Mouse (Mus musculus) limb, embryonic 15.5 days (tissue): ENCODE measurements around the gene Prkcq. TPM values are rescaled to one million over a fixed set of nuclear protein-coding genes. Genes with fewer than 3 reads are reported as not detected.
"Not testable (repeated sequence)": the region's sequence is repeated elsewhere in the genome, so short reads cannot be mapped to it uniquely, and the experiment has no call there.

Source experiments
- ATAC-seq: fragments of 200-750 bp; cut with Nextera tagmentation; 2 replicates; pipeline ENCODE4 v1.8.0; 2017; ENCODE audit warnings: low read depth, moderate TSS enrichment; ENCODE audit not compliant: insufficient number of reproducible peaks, low FRiP score, low TSS enrichment
- H3K27ac ChIP-seq: fragments of 300-500 bp; sonication (generic); 2 replicates; pipeline ENCODE4 v1.5.1; 2015; ENCODE audit warnings: moderate library complexity, mild to moderate bottlenecking, inconsistent platforms
- H3K27me3 ChIP-seq: fragments of 300-500 bp; sonication (generic); 2 replicates; pipeline ENCODE4 v1.6.1; 2015; ENCODE audit warnings: inconsistent platforms
- H3K36me3 ChIP-seq: fragments of 300-500 bp; sonication (generic); 2 replicates; pipeline ENCODE4 v1.6.1; 2015; ENCODE audit warnings: inconsistent platforms
- H3K4me1 ChIP-seq: fragments of 300-500 bp; sonication (generic); 2 replicates; pipeline ENCODE4 v1.6.1; 2015; ENCODE audit warnings: inconsistent platforms
- H3K4me2 ChIP-seq: fragments of 300-500 bp; sonication (generic); 2 replicates; pipeline ENCODE4 v1.6.1; 2015; ENCODE audit warnings: mild to moderate bottlenecking, inconsistent platforms
- H3K4me3 ChIP-seq: fragments of 300-500 bp; sonication (generic); 2 replicates; pipeline ENCODE4 v1.5.1; 2015; ENCODE audit warnings: mild to moderate bottlenecking, inconsistent platforms
- H3K9ac ChIP-seq: fragments of 300-500 bp; sonication (generic); 2 replicates; pipeline ENCODE4 v1.6.1; 2015; ENCODE audit warnings: inconsistent platforms
- H3K9me3 ChIP-seq: fragments of 300-500 bp; sonication (generic); 2 replicates; pipeline ENCODE4 v1.6.1; 2016; ENCODE audit warnings: inconsistent platforms
- whole genome bisulfite sequencing: fragments of 180-500 bp; shearing (Covaris S2); methylation state at CpG from one replicate; pipeline ENCODE4 v1.1.7; 2015; 5-methylcytosine and 5-hydroxymethylcytosine counted together
- polyA plus RNA-seq: library from polyadenylated mRNA; unstranded; fragments of >200 nt; fragmentation: Nextera tagmentation; extraction: Ambion mirVana; gene quantifications from 2 replicates; pipeline ENCODE4 v1.2.1, GENCODE M21; 2015

Gene Prkcq
- polyA plus RNA-seq, 1 experiment from 2014 or later: 3.9 TPM

DNA sequence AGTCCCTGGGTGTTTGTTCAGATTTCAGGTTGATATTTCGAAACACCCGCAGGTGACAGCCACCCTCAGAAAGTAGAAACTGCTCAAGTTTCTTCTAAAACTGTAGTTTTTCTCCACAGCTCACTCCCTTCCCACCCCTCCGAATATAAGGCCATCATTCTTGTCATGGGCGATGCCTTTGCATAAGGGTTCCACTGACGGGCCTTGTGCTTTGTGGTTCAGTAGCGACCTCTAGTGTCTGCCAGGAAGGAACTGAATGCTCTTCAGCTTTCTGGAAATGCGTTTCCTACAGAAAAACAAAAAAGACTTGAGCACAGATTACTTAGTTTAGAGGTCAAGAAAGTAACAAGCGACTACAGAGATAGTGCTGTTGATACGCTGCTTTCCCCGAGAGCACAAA, 148.3 kb downstream of the Prkcq start:
- 33% methylated on average over 10 of the region's 10 CpGs for WGBS
- H3K4me1 ChIP-seq: no peaks in the 10 kb centered on the region
- H3K4me2 ChIP-seq: no peak overlapping the region

DNA sequence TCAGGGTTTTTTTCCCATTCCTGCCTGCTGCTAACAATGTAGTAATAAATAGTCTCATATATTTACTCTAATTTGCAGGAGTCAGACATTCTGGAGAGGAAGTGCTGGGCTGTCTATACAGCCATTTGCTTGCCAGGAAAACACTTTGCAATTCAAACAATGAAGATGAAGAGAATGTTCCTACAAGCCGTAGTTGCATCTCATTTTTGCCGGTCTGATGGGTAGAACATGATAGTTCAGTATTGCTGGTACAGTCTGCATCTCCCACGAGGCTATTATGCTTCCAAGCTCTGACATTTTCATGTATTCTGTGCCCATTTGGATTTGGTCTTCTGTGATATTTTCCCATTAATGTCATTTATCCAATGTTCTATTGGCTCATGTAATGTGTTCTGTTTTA, 150.5 kb downstream of the Prkcq start:
- Histone ChIP-seq H3K4me2 (no peak overlapping the region), H3K4me1 (no peaks in the 10 kb centered on the region), H3K27ac (no peak overlapping the region), H3K4me3 (no peak overlapping the region), H3K9me3 (no peaks in the 10 kb centered on the region), H3K36me3 (no peaks in the 10 kb centered on the region), H3K27me3 (no peaks in the 10 kb centered on the region), H3K9ac (no peak overlapping the region)
- WGBS: 80% methylated on average over 3 of the region's 3 CpGs
- ATAC-seq: no peak

More for the DNA sequence above, 148.3 kb downstream of the Prkcq start:
- Histone ChIP-seq H3K27ac (no peak overlapping the region), H3K4me3 (no peak overlapping the region), H3K9me3 (no peaks in the 10 kb centered on the region), H3K27me3 (no peaks in the 10 kb centered on the region), H3K36me3 (no peaks in the 10 kb centered on the region), H3K9ac (no peak overlapping the region)
- no peak for ATAC-seq

DNA sequence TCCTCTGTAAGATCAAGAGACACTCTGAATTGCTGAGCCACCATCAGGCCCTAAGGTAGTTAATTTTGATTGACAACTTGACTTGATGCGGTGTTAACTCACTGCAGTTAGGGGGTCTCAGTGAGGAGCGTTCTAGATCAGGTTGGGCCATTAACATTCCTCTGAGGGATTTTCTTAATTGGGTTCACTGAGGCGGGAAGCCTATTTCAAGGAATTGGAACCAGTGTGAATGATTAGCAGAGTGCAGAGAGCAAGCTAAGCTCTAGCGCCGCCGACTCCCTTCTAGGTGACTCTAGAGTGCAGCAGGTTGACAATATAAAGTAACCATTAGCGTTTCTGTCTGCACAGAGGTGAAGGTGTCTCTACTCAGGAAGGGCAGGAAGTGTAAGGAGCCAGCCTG, 155.4 kb downstream of the Prkcq start:
- no peaks in the 10 kb centered on the region for H3K36me3 ChIP-seq
- H3K9me3 ChIP-seq: no peaks in the 10 kb centered on the region

GRCm38 (mm10) chr2:11329407-11330224, 157.7 kb downstream of the Prkcq start:
- Histone ChIP-seq H3K27ac (no peak overlapping the region), H3K4me3 (no peak overlapping the region), H3K27me3 (peaks cover 7% of the 10 kb centered on the region; the same call in 1 of the 2 replicates), H3K36me3 (no peaks in the 10 kb centered on the region), H3K4me2 (no peak overlapping the region), H3K9me3 (no peaks in the 10 kb centered on the region), H3K4me1 (no peaks in the 10 kb centered on the region), H3K9ac (no peak overlapping the region)
- WGBS: 50% methylated on average over 10 of the region's 10 CpGs
- no peak for ATAC-seq

More for the DNA sequence above, 155.4 kb downstream of the Prkcq start:
- Histone ChIP-seq H3K4me3 (no peak overlapping the region), H3K4me1 (no peaks in the 10 kb centered on the region), H3K27me3 (peaks cover 7% of the 10 kb centered on the region; the same call in 1 of the 2 replicates), H3K4me2 (no peak overlapping the region), H3K9ac (no peak overlapping the region), H3K27ac (no peak overlapping the region)
- WGBS: 52% methylated on average over 7 of the region's 7 CpGs
- ATAC-seq: no peak

DNA sequence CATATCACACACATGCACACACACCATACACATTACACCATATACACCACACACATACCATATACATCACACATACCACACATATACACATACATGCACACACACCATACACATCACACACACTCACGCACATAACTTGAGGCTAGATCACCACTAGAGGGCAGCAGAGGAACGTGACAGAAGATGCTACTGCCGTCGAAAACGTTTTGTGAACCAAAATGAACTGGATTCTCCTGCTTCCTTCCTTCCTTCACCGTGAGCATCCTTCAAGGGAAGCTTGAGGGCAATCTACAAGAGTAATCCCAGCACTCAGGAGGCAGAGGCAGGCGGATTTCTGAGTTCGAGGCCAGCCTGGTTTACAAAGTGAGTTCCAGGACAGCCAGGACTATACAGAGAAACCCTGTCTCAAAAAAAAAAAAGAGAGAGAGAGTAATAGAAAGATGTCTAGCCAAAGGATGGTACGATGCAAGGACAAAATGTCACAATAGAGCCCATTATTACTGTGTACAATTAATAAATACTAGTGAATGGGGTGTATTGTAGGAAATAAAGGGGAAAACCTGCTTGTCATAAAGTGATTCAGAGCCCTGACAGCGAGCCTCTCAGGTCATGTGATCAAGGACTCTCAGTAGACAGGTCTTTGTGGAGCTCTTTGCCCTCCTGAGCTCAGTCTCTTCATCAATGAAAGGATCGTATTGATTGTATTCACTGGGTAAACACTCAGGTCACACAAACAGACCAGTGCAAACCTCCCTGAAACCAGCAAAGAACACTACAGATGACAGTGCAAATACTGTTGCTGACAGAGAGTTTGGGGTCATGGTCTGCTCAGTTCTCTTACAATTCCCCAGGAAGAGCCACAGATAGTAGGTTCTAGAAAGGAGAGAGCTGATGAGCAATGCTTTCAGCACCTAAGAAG, 159.9 kb downstream of the Prkcq start:
- Histone ChIP-seq H3K4me1 (no peaks in the 10 kb centered on the region), H3K4me3 (no peak overlapping the region), H3K27me3 (peaks cover 7% of the 10 kb centered on the region; the same call in 1 of the 2 replicates), H3K9me3 (no peaks in the 10 kb centered on the region), H3K36me3 (no peaks in the 10 kb centered on the region), H3K27ac (no peak overlapping the region), H3K4me2 (no peak overlapping the region), H3K9ac (no peak overlapping the region)
- WGBS: 25% methylated on average over 11 of the region's 11 CpGs
- ATAC-seq: 0 out of 2 replicates have a peak, but pooled peaks have one; percentile 40

DNA sequence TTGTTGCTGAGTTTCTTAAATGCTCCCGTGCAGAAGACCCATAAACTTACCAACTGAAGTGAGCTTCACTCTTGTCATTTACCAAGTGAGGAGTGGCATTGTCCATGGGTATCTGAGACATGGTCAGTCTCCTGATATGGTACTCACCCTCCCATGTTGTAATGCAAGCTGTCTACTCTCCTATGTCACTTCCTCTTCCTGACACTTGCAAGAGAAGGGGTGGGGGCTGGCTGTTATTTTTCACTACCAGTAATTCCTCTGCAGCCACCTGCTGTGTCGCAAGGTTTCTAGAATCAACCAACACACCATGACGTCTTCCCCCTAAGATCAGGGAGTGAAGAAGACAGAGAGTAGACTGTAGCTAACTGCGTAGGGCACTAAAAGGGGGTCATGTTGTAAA, 160.6 kb downstream of the Prkcq start:
- no peak overlapping the region for H3K4me2 ChIP-seq
- no peaks in the 10 kb centered on the region for H3K4me1 ChIP-seq
- peaks cover 7% of the 10 kb centered on the region; the same call in 1 of the 2 replicates for H3K27me3 ChIP-seq
- H3K4me3 ChIP-seq: no peak overlapping the region
- H3K9ac ChIP-seq: no peak overlapping the region
- no peak overlapping the region for H3K27ac ChIP-seq
- 72% methylated on average over 4 of the region's 4 CpGs for WGBS
- no peaks in the 10 kb centered on the region for H3K36me3 ChIP-seq
- no peaks in the 10 kb centered on the region for H3K9me3 ChIP-seq
- ATAC-seq: no peak

DNA sequence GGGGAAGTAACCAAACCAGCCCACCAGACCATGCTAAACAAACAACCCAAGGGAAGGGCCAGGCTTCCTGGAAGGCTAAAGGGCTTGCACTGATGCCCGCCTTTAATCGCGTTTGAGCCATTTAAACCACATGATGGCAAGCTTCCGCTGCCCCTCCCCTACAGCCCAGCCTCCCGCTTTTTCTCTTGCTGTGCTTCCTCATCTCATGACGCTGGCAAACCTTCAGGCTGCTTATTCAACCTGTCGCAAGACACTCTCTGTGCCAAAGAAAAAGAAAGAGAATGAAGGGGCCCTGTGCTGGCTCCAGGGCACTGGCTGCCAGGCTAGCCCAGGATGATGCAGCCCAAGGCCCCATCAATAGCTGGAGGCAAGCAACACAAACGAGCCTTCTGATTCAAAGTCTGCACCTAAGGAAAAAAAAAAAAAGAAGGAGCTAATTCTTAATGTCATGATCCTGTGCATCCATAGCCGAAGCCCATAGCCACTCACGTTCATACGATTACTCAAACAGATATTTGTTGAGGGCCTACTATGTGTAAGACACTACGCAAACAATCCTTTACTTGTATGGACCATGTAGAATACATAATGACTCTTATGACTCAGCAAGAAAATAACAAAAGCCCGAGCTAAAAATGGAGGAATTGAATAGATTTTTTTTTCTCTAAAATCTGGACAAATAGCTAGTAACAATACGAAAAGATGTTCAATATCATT, 161.6 kb downstream of the Prkcq start:
- WGBS: 62% methylated on average over 14 of the region's 14 CpGs
- Histone ChIP-seq H3K4me2 (no peak overlapping the region), H3K36me3 (no peaks in the 10 kb centered on the region), H3K4me3 (no peak overlapping the region), H3K9me3 (no peaks in the 10 kb centered on the region), H3K27me3 (peaks cover 7% of the 10 kb centered on the region; the same call in 1 of the 2 replicates), H3K9ac (no peak overlapping the region), H3K27ac (no peak overlapping the region), H3K4me1 (no peaks in the 10 kb centered on the region)
- no peak for ATAC-seq

DNA sequence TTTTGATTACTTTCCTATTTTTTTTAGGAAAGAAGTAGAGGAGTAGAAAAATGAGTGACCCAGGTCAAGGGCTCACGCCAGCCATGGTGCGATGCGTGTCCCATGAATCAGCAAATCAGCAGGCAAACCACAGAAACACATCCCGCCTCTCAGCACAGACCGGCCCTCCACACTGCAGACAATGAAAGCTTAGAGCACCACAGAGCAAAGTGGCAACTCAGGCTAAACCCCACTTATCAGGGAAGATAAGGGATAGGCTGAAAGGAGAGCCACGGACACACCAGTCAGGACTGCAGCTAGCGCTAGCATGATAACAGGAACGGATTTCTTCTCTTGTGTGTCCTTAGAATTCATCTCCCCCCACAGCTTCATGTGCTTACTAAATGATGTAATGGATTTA, 164.4 kb downstream of the Prkcq start:
- Histone ChIP-seq H3K4me2 (no peak overlapping the region), H3K27ac (no peak overlapping the region), H3K4me3 (no peak overlapping the region), H3K4me1 (peaks cover 8% of the 10 kb centered on the region; the same call in 1 of the 2 replicates), H3K9me3 (no peaks in the 10 kb centered on the region), H3K27me3 (no peaks in the 10 kb centered on the region), H3K9ac (no peak overlapping the region), H3K36me3 (no peaks in the 10 kb centered on the region)
- 68% methylated on average over 8 of the region's 8 CpGs for WGBS
- no peak for ATAC-seq

GRCm38 (mm10) chr2:11338931-11339839, 167.3 kb downstream of the Prkcq start:
- Histone ChIP-seq H3K4me3 (no peak overlapping the region), H3K9ac (no peak overlapping the region), H3K36me3 (no peaks in the 10 kb centered on the region), H3K27ac (no peak overlapping the region), H3K4me2 (no peak overlapping the region), H3K27me3 (no peaks in the 10 kb centered on the region), H3K9me3 (no peaks in the 10 kb centered on the region), H3K4me1 (peaks cover 8% of the 10 kb centered on the region; the same call in 1 of the 2 replicates)
- 65% methylated on average over 14 of the region's 14 CpGs for WGBS
- no peak for ATAC-seq

- H3K27ac ChIP-seq: no peak overlapping the region
- H3K27me3 ChIP-seq: no peaks in the 10 kb centered on the region
Observed at GRCm38 (mm10) chr2:11344691-11345090, 172.8 kb downstream of the Prkcq start.

GRCm38 (mm10) chr2:11346419-11346818, 174.5 kb downstream of the Prkcq start:
- WGBS: 84% methylated on average over 6 of the region's 6 CpGs
- not testable (repeated sequence) for ATAC-seq

More at GRCm38 (mm10) chr2:11344691-11345090, 172.8 kb downstream of the Prkcq start:
- no peak for ATAC-seq
- Histone ChIP-seq H3K4me2 (no peak overlapping the region), H3K4me3 (no peak overlapping the region), H3K9ac (no peak overlapping the region), H3K4me1 (no peaks in the 10 kb centered on the region), H3K36me3 (no peaks in the 10 kb centered on the region), H3K9me3 (no peaks in the 10 kb centered on the region)
- WGBS: 89% methylated on average over 3 of the region's 3 CpGs

More at GRCm38 (mm10) chr2:11346419-11346818, 174.5 kb downstream of the Prkcq start:
- not testable (repeated sequence) for H3K4me2 ChIP-seq, H3K9me3 ChIP-seq, H3K27me3 ChIP-seq, H3K4me3 ChIP-seq, H3K36me3 ChIP-seq, H3K4me1 ChIP-seq, H3K9ac ChIP-seq, H3K27ac ChIP-seq
